Mouse (Mus musculus) spleen, adult 12 weeks (tissue): ENCODE results near the gene Zfp52.

Source experiments
- DNase-seq: peaks from one replicate; pipeline ENCODE4 v3.0.0; 2022; ENCODE audit warnings: low spot score

Zfp52 gene

GRCm38 (mm10) chr17:21566220-21566619 is 30.9 kb downstream of the Zfp52 start:
- no peak for DNase-seq

GRCm38 (mm10) chr17:21566728-21567349 is 31.5 kb downstream of the Zfp52 start, which contains the start of gene Zfp948:
TSS of gene Zfp948 (plus strand) at chr17:21567008.
- peak; percentile 76 for DNase-seq

GRCm38 (mm10) chr17:21567696-21568095 is 32.4 kb downstream of the Zfp52 start:
- no peak for DNase-seq

DNA sequence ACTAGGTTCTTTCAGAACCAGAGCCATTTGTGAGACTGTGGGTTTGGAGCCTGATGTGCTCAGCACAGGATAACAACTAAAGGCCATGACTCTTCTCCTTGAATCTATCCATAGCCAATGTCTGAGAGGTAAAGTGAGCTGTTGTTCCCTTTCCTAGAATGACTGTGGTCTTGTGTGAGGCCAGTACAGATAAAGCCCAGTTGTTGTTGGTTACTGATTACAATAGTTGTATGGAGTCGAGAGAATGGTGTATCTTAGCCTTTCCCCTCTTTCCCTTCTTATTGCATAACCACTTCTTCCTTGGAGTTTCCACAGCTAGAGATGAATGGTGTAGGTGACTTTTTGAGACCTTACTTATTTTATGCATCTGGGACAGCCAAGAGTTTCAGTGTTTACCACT is 43.7 kb downstream of the Zfp52 start:
- DNase-seq: no peak

DNA sequence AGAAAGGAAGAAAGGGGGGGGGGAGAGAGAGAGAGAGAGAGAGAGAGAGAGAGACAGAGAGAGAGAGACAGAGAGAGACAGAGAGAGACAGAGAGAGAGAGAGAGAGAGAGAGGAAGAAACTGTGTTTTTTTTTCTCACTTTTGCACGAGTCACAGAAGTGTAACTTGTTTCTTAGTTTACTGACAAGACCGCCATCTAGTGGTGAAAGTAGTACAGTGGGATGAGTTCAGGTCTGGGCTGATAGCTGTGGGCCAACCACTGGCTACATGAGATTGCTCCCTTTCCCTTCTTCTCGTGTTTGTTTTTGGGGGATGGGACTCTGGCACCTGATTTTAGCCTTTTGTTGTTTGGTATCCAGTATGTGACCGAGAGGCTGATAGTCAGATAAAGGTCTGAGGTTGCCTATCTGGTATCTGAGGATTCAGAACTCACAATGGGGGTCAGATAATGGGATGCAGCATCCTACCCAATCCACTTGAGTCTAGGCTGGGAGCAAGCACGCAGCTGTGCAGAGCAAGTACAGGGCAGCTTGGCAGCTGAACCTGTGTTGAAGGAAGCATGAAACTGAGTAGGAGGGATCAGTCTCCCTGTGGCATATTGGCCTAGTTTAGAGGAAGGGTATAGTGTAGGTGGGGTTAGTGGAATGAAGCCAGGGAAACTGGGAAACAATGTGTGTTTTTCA is 44.3 kb downstream of the Zfp52 start:
- DNase-seq: peak; percentile 24

GRCm38 (mm10) chr17:21585521-21585920 is 50.2 kb downstream of the Zfp52 start:
- DNase-seq: no peak
